Mouse (Mus musculus) heart, embryonic 13.5 days (tissue): ENCODE measurements around the gene Lonp2. TPM values are rescaled to one million over a fixed set of nuclear protein-coding genes. Genes with fewer than 3 reads are reported as not detected.

ENCODE experiments used
- ATAC-seq: fragments of 200-750 bp; cut with Nextera tagmentation; 2 replicates; pipeline ENCODE4 v1.8.0; 2017; ENCODE audit warnings: moderate TSS enrichment; ENCODE audit not compliant: insufficient number of reproducible peaks, low FRiP score, low TSS enrichment; ENCODE audit errors: extremely low read depth
- H3K27ac ChIP-seq: fragments of 300-500 bp; sonication (generic); replicated peaks from 2 replicates; pipeline ENCODE4 v1.5.1; 2015; ENCODE audit warnings: moderate library complexity, mild to moderate bottlenecking, inconsistent platforms
- H3K27me3 ChIP-seq: fragments of 300-500 bp; sonication (generic); replicated peaks from 2 replicates; pipeline ENCODE4 v1.6.1; 2015; ENCODE audit warnings: mild to moderate bottlenecking, inconsistent platforms
- H3K36me3 ChIP-seq: fragments of 300-500 bp; sonication (generic); 2 replicates; pipeline ENCODE4 v1.6.1; 2015; ENCODE audit warnings: mild to moderate bottlenecking, inconsistent platforms
- H3K4me1 ChIP-seq: fragments of 300-500 bp; sonication (generic); 2 replicates; pipeline ENCODE4 v1.6.1; 2015; ENCODE audit warnings: inconsistent platforms
- H3K4me2 ChIP-seq: fragments of 300-500 bp; sonication (generic); 2 replicates; pipeline ENCODE4 v1.6.1; 2015; ENCODE audit warnings: inconsistent platforms, mild to moderate bottlenecking, moderate library complexity
- H3K4me3 ChIP-seq: fragments of 300-500 bp; sonication (generic); 2 replicates; pipeline ENCODE4 v1.5.1; 2015; ENCODE audit warnings: moderate library complexity, mild to moderate bottlenecking, inconsistent platforms
- H3K9ac ChIP-seq: fragments of 300-500 bp; sonication (generic); 2 replicates; pipeline ENCODE4 v1.6.1; 2015; ENCODE audit warnings: inconsistent platforms, mild to moderate bottlenecking, moderate library complexity
- H3K9me3 ChIP-seq: fragments of 300-500 bp; sonication (generic); 2 replicates; pipeline ENCODE4 v1.6.1; 2016; ENCODE audit warnings: inconsistent platforms
- WGBS: fragments of 180-500 bp; shearing (Covaris S2); methylation state at CpG from one replicate; pipeline ENCODE4 v1.1.7; 2015; ENCODE audit warnings: mixed read lengths; 5-methylcytosine and 5-hydroxymethylcytosine counted together
- polyA plus RNA-seq: library from polyadenylated mRNA; unstranded; fragments of >200 nt; fragmentation: Nextera tagmentation; extraction: Ambion mirVana; gene quantifications from 2 replicates; pipeline ENCODE4 v1.2.1, GENCODE M21; 2015

Lonp2 gene
- polyA plus RNA-seq, 1 experiment from 2014 or later = 53.7 TPM

GRCm38 (mm10) chr8:86718332-86718994 is 94.6 kb downstream of the Lonp2 start:
- 82% methylated on average over 2 of the region's 2 CpGs for WGBS
- Histone ChIP-seq H3K9me3 (no peaks in the 10 kb centered on the region), H3K4me3 (no peak overlapping the region), H3K4me2 (no peak overlapping the region), H3K36me3 (peaks cover 78% of the 10 kb centered on the region), H3K27ac (no peak overlapping the region), H3K4me1 (no peaks in the 10 kb centered on the region), H3K9ac (no peak overlapping the region), H3K27me3 (no peaks in the 10 kb centered on the region)
- ATAC-seq = no peak

- no peaks in the 10 kb centered on the region for H3K4me1 ChIP-seq
- no peaks in the 10 kb centered on the region for H3K27me3 ChIP-seq
- 86% methylated on average over 1 of the region's 1 CpGs for WGBS
- no peak overlapping the region for H3K27ac ChIP-seq
- H3K4me3 ChIP-seq = no peak overlapping the region
- no peaks in the 10 kb centered on the region for H3K9me3 ChIP-seq
- ATAC-seq = no peak
- H3K36me3 ChIP-seq = peaks cover 74% of the 10 kb centered on the region
- H3K4me2 ChIP-seq = no peak overlapping the region
- no peak overlapping the region for H3K9ac ChIP-seq
Observed at GRCm38 (mm10) chr8:86719368-86719767, 95.5 kb downstream of the Lonp2 start.

DNA sequence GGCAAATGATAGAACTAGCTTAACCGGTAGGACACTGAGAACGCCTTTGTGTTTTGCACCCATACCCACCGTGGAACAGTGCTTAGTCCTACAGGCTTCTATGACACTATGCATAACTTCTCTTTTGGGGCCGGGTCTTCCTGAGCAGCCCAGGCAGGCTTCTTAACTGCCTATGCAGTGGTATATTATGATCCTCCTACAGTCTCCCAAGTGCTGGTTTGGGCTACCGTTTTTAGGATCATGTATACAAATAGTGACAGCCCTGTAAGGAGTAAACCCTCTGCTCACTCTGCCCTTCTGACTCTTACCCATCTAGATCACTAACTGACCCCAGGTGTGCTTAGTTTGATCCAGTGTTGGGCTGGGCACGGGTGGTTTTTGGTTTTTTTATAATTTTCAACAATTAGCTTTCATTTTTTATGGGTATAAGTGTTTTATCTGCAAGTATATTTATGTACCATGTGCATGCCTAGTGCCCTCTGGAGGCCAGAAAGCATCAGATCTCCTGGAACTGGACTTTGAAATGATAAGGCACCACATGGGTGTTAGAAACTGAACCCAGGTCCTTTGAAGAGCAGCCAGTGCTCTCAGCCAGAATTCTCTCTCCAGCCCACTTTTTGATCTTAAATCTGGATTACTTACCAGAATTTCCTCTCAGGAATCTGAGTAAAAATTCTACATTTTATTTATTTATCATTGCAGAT is 97.1 kb downstream of the Lonp2 start:
- no peak for ATAC-seq
- Histone ChIP-seq H3K4me2 (no peak overlapping the region), H3K9me3 (no peaks in the 10 kb centered on the region), H3K36me3 (peaks cover 66% of the 10 kb centered on the region), H3K9ac (no peak overlapping the region), H3K4me3 (no peak overlapping the region), H3K4me1 (no peaks in the 10 kb centered on the region), H3K27ac (no peak overlapping the region), H3K27me3 (no peaks in the 10 kb centered on the region)
- WGBS = 92% methylated on average over 6 of the region's 6 CpGs

GRCm38 (mm10) chr8:86721490-86721889 is 97.6 kb downstream of the Lonp2 start:
- H3K36me3 ChIP-seq = peaks cover 61% of the 10 kb centered on the region

DNA sequence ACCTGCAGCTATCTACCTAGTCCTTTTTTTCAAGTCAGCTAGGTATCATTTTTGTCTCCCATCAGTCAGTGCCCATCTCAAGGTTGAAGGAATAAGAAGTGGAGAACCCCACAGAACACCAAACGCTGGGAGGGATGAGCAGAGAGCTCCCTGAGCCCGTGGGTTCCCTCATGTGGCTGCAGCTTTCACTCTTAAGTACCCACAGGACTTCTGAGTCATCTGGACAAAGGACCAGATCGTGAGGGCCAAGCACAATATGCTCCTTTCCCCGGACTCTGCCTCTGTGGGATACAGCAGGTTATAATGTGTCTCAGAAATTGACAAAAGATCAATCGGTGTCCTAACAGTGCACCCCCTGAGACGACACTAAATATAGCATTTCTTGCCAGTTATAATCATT is 103.1 kb downstream of the Lonp2 start:
- Histone ChIP-seq H3K9ac (no peak overlapping the region), H3K36me3 (peaks cover 24% of the 10 kb centered on the region), H3K27ac (no peak overlapping the region), H3K4me3 (no peak overlapping the region), H3K27me3 (no peaks in the 10 kb centered on the region), H3K9me3 (no peaks in the 10 kb centered on the region), H3K4me2 (no peak overlapping the region), H3K4me1 (peaks cover 41% of the 10 kb centered on the region)
- 79% methylated on average over 6 of the region's 6 CpGs for WGBS
- no peak for ATAC-seq

More at GRCm38 (mm10) chr8:86721490-86721889, 97.6 kb downstream of the Lonp2 start:
- H3K4me1 ChIP-seq = no peaks in the 10 kb centered on the region
- no peaks in the 10 kb centered on the region for H3K27me3 ChIP-seq
- H3K27ac ChIP-seq = no peak overlapping the region
- no peak overlapping the region for H3K4me2 ChIP-seq
- H3K9me3 ChIP-seq = no peaks in the 10 kb centered on the region
- ATAC-seq = no peak
- H3K4me3 ChIP-seq = no peak overlapping the region
- WGBS = 75% methylated on average over 2 of the region's 2 CpGs
- H3K9ac ChIP-seq = no peak overlapping the region

DNA sequence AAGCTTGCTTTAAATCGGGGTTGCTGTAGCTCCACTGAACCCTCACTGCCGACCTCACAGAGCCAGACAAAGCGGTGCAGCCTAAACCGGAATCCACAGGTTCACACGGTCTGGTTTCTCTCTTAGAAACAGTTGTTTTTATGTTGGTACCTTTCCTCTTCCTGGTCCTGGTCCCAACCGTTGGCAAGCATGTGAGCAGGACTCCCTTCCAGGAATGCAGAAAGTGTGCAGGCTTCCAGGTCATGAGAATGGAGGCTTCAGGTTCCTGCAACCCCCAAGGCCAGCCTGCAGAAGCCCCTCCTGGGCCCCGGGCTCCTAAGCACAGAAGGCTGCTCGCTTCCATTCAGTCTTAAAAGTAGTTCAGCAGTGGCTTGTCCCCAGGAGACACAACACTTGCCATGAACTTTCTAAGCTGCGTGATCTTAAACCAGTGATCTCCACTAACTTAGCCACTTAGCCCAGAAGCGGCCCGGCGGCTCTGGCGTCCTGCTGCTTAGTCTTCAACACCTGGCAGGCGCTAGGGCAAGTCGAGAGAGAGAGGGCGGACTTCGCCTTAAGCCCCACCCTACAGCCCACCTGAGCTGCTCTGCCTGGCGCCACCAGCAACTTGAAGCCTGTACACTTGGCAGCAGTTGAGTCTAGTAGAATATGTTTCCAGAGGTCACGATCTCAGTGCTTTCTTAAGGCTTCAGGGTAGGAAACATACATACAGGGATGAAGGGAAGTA is 104.5 kb downstream of the Lonp2 start:
- Histone ChIP-seq H3K4me1 (peaks cover 41% of the 10 kb centered on the region), H3K27ac (peak overlapping the region; percentile 33; the same call in 1 of the 2 replicates), H3K9me3 (no peaks in the 10 kb centered on the region), H3K9ac (no peak overlapping the region), H3K27me3 (no peaks in the 10 kb centered on the region), H3K36me3 (peaks cover 12% of the 10 kb centered on the region), H3K4me3 (no peak overlapping the region), H3K4me2 (no peak overlapping the region)
- no peak for ATAC-seq
- 54% methylated on average over 19 of the region's 19 CpGs for WGBS

DNA sequence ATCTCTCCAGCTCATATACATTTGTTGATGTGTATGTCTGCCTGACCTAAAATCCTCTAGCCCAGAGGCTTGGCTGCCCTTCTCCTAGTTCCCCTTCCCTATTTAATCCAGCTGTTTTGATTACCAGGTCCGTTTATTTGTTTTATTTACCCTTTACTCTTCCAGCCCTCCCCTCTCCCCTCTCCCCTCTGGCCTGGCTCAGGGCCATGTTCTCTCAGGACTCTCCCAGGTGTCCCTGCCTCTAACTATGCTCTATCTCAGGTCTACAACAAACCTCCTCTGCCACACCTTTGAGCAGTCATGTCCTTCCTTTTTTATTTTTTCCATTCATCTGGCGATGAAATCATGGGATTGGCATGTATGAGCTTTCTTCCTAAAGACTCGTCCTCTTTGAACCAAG is 106.5 kb downstream of the Lonp2 start:
- Histone ChIP-seq H3K27me3 (no peaks in the 10 kb centered on the region), H3K27ac (no peak overlapping the region), H3K4me3 (no peak overlapping the region), H3K9me3 (no peaks in the 10 kb centered on the region), H3K36me3 (peaks cover 7% of the 10 kb centered on the region), H3K4me2 (no peak overlapping the region), H3K4me1 (peaks cover 58% of the 10 kb centered on the region), H3K9ac (no peak overlapping the region)
- no peak for ATAC-seq
- 37% methylated on average over 3 of the region's 3 CpGs for WGBS

DNA sequence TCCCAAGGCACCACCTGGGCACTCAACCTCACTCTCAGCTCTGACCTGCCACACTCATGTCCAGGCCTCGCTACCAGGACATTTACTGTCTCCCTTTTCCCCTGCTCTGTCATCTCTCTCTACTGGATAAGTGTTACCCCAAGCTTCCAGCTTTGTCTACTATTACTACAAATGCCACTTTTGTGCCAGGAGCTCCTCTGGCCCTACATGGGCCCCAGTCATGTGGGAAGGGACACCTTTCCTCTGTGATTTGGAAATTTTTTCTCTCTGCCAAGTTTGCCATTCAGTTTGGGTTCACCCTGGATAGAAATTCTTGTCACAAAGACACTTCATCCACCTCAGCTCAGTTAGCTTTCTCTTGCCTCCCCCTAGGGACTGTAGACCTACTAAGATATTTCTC is 107.0 kb downstream of the Lonp2 start:
- no peak for ATAC-seq
- H3K4me3 ChIP-seq = no peak overlapping the region
- H3K9ac ChIP-seq = no peak overlapping the region
- peaks cover 5% of the 10 kb centered on the region; the same call in 1 of the 2 replicates for H3K36me3 ChIP-seq
- H3K4me1 ChIP-seq = peaks cover 63% of the 10 kb centered on the region
- WGBS = 89% methylated on average over 1 of the region's 1 CpGs
- no peak overlapping the region for H3K27ac ChIP-seq
- no peak overlapping the region for H3K4me2 ChIP-seq
- H3K9me3 ChIP-seq = no peaks in the 10 kb centered on the region
- no peaks in the 10 kb centered on the region for H3K27me3 ChIP-seq

GRCm38 (mm10) chr8:86734171-86734570 is 110.3 kb downstream of the Lonp2 start:
- WGBS = 46% methylated on average over 4 of the region's 4 CpGs

DNA sequence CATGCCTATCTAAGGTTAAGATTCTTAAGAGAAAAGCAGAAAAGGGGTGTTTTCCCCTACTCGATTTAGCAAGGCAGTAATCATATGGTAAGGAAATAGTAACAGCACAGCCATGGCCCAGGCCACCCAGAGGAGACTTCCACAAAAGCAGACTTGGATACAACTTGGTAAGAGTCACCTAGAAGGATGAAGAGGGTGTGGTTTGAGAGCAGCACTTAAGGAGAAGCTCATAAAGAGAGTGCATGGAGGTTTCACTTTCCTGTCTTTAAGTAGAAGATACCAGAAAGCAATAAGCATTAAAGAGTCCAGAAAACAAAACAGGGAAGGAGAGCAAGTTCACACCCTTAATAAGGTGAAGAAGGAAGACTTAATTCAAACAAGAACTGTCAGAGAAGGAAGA is 111.1 kb downstream of the Lonp2 start:
- Histone ChIP-seq H3K9ac (no peak overlapping the region), H3K4me3 (no peak overlapping the region), H3K27ac (peak overlapping the region; percentile 62), H3K27me3 (no peaks in the 10 kb centered on the region), H3K36me3 (no peaks in the 10 kb centered on the region), H3K9me3 (no peaks in the 10 kb centered on the region), H3K4me1 (peaks cover 64% of the 10 kb centered on the region), H3K4me2 (no peak overlapping the region)
- ATAC-seq = no peak
- WGBS = 66% methylated on average over 1 of the region's 1 CpGs

More at GRCm38 (mm10) chr8:86734171-86734570, 110.3 kb downstream of the Lonp2 start:
- no peak for ATAC-seq
- no peak overlapping the region for H3K4me3 ChIP-seq
- H3K4me1 ChIP-seq = peaks cover 68% of the 10 kb centered on the region
- H3K27me3 ChIP-seq = no peaks in the 10 kb centered on the region
- no peaks in the 10 kb centered on the region for H3K9me3 ChIP-seq
- H3K9ac ChIP-seq = no peak overlapping the region
- no peaks in the 10 kb centered on the region for H3K36me3 ChIP-seq
- H3K27ac ChIP-seq = 0 out of 2 replicates have a peak overlapping the region, but pooled peaks have one; percentile 1
- no peak overlapping the region for H3K4me2 ChIP-seq

DNA sequence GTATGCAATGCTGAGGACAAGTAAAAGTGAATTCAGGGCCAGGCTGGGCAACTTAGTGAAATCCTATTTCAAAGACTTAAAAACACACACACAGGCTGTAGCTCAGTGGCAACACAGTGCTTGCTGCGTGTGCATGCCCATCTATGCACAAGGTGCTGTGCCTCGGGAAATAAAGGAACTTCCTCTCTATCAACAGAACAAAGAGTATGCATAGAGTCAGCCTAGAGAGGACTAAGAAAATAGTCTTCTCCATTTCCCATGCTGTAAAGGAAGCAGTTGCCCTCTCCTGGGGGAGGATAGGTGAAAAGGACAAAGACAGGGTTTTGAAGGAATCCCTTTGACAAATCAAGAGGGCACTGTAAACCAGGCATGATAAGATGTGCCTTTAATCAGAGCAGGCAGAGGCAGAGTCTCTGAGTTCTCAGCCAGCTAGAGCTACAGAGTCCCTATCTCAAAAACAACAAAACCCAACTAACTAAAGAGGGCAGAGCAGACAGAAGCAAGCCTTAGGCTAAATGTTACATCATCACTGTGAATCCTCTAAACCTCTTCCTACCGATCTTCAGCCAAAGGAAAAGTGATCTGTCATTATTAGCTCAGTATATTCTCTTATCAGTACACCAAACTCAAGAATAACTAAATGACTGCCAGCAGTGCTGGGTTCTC is 111.7 kb downstream of the Lonp2 start:
- Histone ChIP-seq H3K4me1 (peaks cover 61% of the 10 kb centered on the region), H3K9me3 (no peaks in the 10 kb centered on the region), H3K4me3 (no peak overlapping the region), H3K36me3 (no peaks in the 10 kb centered on the region), H3K9ac (peak overlapping the region; percentile 14), H3K4me2 (0 out of 2 replicates have a peak overlapping the region, but pooled peaks have one; percentile 9), H3K27ac (peak overlapping the region; percentile 62), H3K27me3 (no peaks in the 10 kb centered on the region)
- no peak; the same call in 1 of the 2 replicates for ATAC-seq
- 19% methylated on average over 3 of the region's 3 CpGs for WGBS
